Mouse (Mus musculus) E14TG2a.4 (cell line): Measurements from ENCODE around the gene Spdl1.
A peak's percentile ranks its signal among the peaks of the same experiment; 100 is the strongest.

ENCODE experiments used
- H3K27me3 ChIP-seq: 2 replicates; pipeline ENCODE4 v1.6.1; 2014; ENCODE audit warnings: low read length, control low read depth; ENCODE audit not compliant: insufficient read depth
- H3K36me3 ChIP-seq: 2 replicates; pipeline ENCODE4 v1.6.1; 2014; ENCODE audit warnings: low read length, control low read depth; ENCODE audit not compliant: insufficient read depth
- H3K4me1 ChIP-seq: replicated peaks from 2 replicates; pipeline ENCODE4 v1.6.1; 2014; ENCODE audit warnings: low read depth, low read length, control low read depth
- H3K4me3 ChIP-seq: replicated peaks from 2 replicates; pipeline ENCODE4 v1.5.1; 2014; ENCODE audit warnings: mild to moderate bottlenecking, low read length
- H3K9me3 ChIP-seq: 2 replicates; pipeline ENCODE4 v1.6.1; 2014; ENCODE audit warnings: low read length, control low read depth
- CTCF ChIP-seq: conservative IDR thresholded peaks from 2 replicates; pipeline ENCODE4 v1.5.1; 2014; ENCODE audit warnings: low read length
- NANOG ChIP-seq: IDR thresholded peaks from 2 replicates; pipeline ENCODE4 v1.6.1; 2014; ENCODE audit warnings: borderline replicate concordance, low read length, mixed read lengths
- POU5F1 ChIP-seq: IDR thresholded peaks from 2 replicates; pipeline ENCODE4 v1.6.1; 2014; ENCODE audit warnings: low read length, borderline replicate concordance

Gene Spdl1

GRCm38 (mm10) chr11:34865181-34865580, 31.7 kb upstream of the Spdl1 start:
- Histone ChIP-seq H3K4me1 (no peaks in the 10 kb centered on the region), H3K27me3 (no peaks in the 10 kb centered on the region), H3K9me3 (no peaks in the 10 kb centered on the region), H3K36me3 (no peaks in the 10 kb centered on the region), H3K4me3 (no peak overlapping the region)
- TF ChIP-seq NANOG (no peak), POU5F1 (no peak), CTCF (no peak)

- TF ChIP-seq POU5F1: no peak
- TF ChIP-seq CTCF: no peak
- no peak for TF ChIP-seq NANOG
- H3K36me3 ChIP-seq: no peaks in the 10 kb centered on the region
Measured at GRCm38 (mm10) chr11:34856652-34857051, 23.2 kb upstream of the Spdl1 start.

GRCm38 (mm10) chr11:34846268-34846652, 12.8 kb upstream of the Spdl1 start:
- H3K4me1 ChIP-seq: no peaks in the 10 kb centered on the region
- H3K27me3 ChIP-seq: peaks cover 13% of the 10 kb centered on the region
- H3K4me3 ChIP-seq: no peak overlapping the region
- TF ChIP-seq NANOG (no peak), POU5F1 (no peak), CTCF (no peak)
- no peaks in the 10 kb centered on the region for H3K36me3 ChIP-seq
- no peaks in the 10 kb centered on the region for H3K9me3 ChIP-seq

More at GRCm38 (mm10) chr11:34856652-34857051, 23.2 kb upstream of the Spdl1 start:
- Histone ChIP-seq H3K4me3 (no peak overlapping the region), H3K4me1 (no peaks in the 10 kb centered on the region), H3K9me3 (no peaks in the 10 kb centered on the region), H3K27me3 (peaks cover 3% of the 10 kb centered on the region; the same call in 1 of the 2 replicates)

- H3K36me3 ChIP-seq: no peaks in the 10 kb centered on the region
- peaks cover 18% of the 10 kb centered on the region for H3K27me3 ChIP-seq
- no peaks in the 10 kb centered on the region for H3K4me1 ChIP-seq
- no peak for TF ChIP-seq POU5F1
- no peak for TF ChIP-seq CTCF
- no peaks in the 10 kb centered on the region for H3K9me3 ChIP-seq
- no peak overlapping the region for H3K4me3 ChIP-seq
Measured at GRCm38 (mm10) chr11:34845567-34846267, 12.3 kb upstream of the Spdl1 start.

- no peak overlapping the region for H3K4me3 ChIP-seq
- no peak for TF ChIP-seq POU5F1
- no peak for TF ChIP-seq NANOG
- peak; percentile 55 for TF ChIP-seq CTCF
- no peaks in the 10 kb centered on the region for H3K36me3 ChIP-seq
Measured at GRCm38 (mm10) chr11:34843517-34843916, 10.1 kb upstream of the Spdl1 start.

GRCm38 (mm10) chr11:34840283-34840682, 6.8 kb upstream of the Spdl1 start:
- no peak overlapping the region for H3K4me3 ChIP-seq
- H3K9me3 ChIP-seq: no peaks in the 10 kb centered on the region
- no peaks in the 10 kb centered on the region for H3K36me3 ChIP-seq
- H3K4me1 ChIP-seq: no peaks in the 10 kb centered on the region
- H3K27me3 ChIP-seq: peaks cover 36% of the 10 kb centered on the region
- TF ChIP-seq NANOG: no peak
- TF ChIP-seq CTCF: no peak
- no peak for TF ChIP-seq POU5F1

More at GRCm38 (mm10) chr11:34843517-34843916, 10.1 kb upstream of the Spdl1 start:
- Histone ChIP-seq H3K27me3 (peaks cover 26% of the 10 kb centered on the region), H3K9me3 (no peaks in the 10 kb centered on the region), H3K4me1 (no peaks in the 10 kb centered on the region)

- no peaks in the 10 kb centered on the region for H3K9me3 ChIP-seq
- peaks cover 6% of the 10 kb centered on the region for H3K4me1 ChIP-seq
- peaks cover 36% of the 10 kb centered on the region for H3K27me3 ChIP-seq
- H3K4me3 ChIP-seq: no peak overlapping the region
- TF ChIP-seq CTCF: no peak
- TF ChIP-seq POU5F1: no peak
- TF ChIP-seq NANOG: no peak
- H3K36me3 ChIP-seq: no peaks in the 10 kb centered on the region
Measured at GRCm38 (mm10) chr11:34839051-34839450, 5.6 kb upstream of the Spdl1 start.

GRCm38 (mm10) chr11:34836272-34836671, 2.8 kb upstream of the Spdl1 start:
- H3K9me3 ChIP-seq: no peaks in the 10 kb centered on the region
- TF ChIP-seq CTCF (peak; percentile 60), POU5F1 (no peak), NANOG (no peak)
- peaks cover 20% of the 10 kb centered on the region for H3K4me1 ChIP-seq
- peaks cover 2% of the 10 kb centered on the region; the same call in 1 of the 2 replicates for H3K36me3 ChIP-seq
- no peak overlapping the region for H3K4me3 ChIP-seq
- peaks cover 23% of the 10 kb centered on the region for H3K27me3 ChIP-seq

- peak overlapping the region; percentile 93 for H3K4me3 ChIP-seq
- H3K36me3 ChIP-seq: peaks cover 38% of the 10 kb centered on the region
- H3K4me1 ChIP-seq: peaks cover 20% of the 10 kb centered on the region
- peaks cover 7% of the 10 kb centered on the region for H3K27me3 ChIP-seq
- no peaks in the 10 kb centered on the region for H3K9me3 ChIP-seq
- TF ChIP-seq POU5F1 (no peak), NANOG (no peak), CTCF (no peak)
Measured at GRCm38 (mm10) chr11:34832678-34833077, 763 bp downstream of the Spdl1 start.
